Mouse (Mus musculus) liver, embryonic 16.5 days (tissue): ENCODE results near the gene Yap1. TPM values are rescaled to one million over a fixed set of nuclear protein-coding genes. Genes with fewer than 3 reads are reported as not detected.

Experiments used
- ATAC-seq: fragments of 200-750 bp; cut with Nextera tagmentation; 2 replicates; pipeline ENCODE4 v1.8.0; 2017; ENCODE audit warnings: low read depth, mild to moderate bottlenecking, moderate number of reproducible peaks, moderate library complexity
- H3K27ac ChIP-seq: fragments of 300-500 bp; sonication (generic); 2 replicates; pipeline ENCODE4 v1.5.1; 2014; ENCODE audit warnings: mild to moderate bottlenecking, low read length
- H3K27me3 ChIP-seq: fragments of 300-500 bp; sonication (generic); 2 replicates; pipeline ENCODE4 v1.6.1; 2014; ENCODE audit warnings: low read depth, low read length, mixed read lengths; ENCODE audit not compliant: control insufficient read depth, insufficient read depth
- H3K36me3 ChIP-seq: fragments of 300-500 bp; sonication (generic); 2 replicates; pipeline ENCODE4 v1.6.1; 2014; ENCODE audit warnings: mild to moderate bottlenecking; ENCODE audit not compliant: control insufficient read depth, insufficient read depth
- H3K4me1 ChIP-seq: fragments of 300-500 bp; sonication (generic); 2 replicates; pipeline ENCODE4 v1.6.1; 2014; ENCODE audit warnings: low read depth, low read length, mixed read lengths; ENCODE audit not compliant: control insufficient read depth
- H3K4me2 ChIP-seq: fragments of 300-500 bp; sonication (generic); 2 replicates; pipeline ENCODE4 v1.6.1; 2014; ENCODE audit warnings: low read depth, low read length, mixed read lengths
- H3K4me3 ChIP-seq: fragments of 300-500 bp; sonication (generic); 2 replicates; pipeline ENCODE4 v1.5.1; 2014; ENCODE audit warnings: low read depth, mild to moderate bottlenecking, low read length
- H3K9ac ChIP-seq: fragments of 300-500 bp; sonication (generic); 2 replicates; pipeline ENCODE4 v1.6.1; 2014; ENCODE audit warnings: low read depth, low read length
- H3K9me3 ChIP-seq: fragments of 300-500 bp; sonication (generic); replicated peaks from 2 replicates; pipeline ENCODE4 v1.6.1; 2016; ENCODE audit warnings: low read length; ENCODE audit not compliant: control insufficient read depth
- WGBS: fragments of 180-500 bp; shearing (Covaris S2); extraction: QIAGEN DNeasy Blood & Tissue Kit; methylation state at CpG from one replicate; pipeline ENCODE4 v1.1.7; 2014; ENCODE audit not compliant: insufficient replicate concordance; 5-methylcytosine and 5-hydroxymethylcytosine counted together
- polyA plus RNA-seq: library from polyadenylated mRNA; unstranded; fragments of >200 nt; fragmentation: Nextera tagmentation; extraction: Ambion mirVana; gene quantifications from 2 replicates; pipeline ENCODE4 v1.2.1, GENCODE M21; 2015

Gene Yap1
- polyA plus RNA-seq, 1 experiment from 2014 or later = 3.4 TPM

GRCm38 (mm10) chr9:7891177-7891576 lies 113.2 kb downstream of the Yap1 start:
- Histone ChIP-seq H3K27ac (no peak overlapping the region), H3K4me3 (no peak overlapping the region), H3K36me3 (no peaks in the 10 kb centered on the region), H3K9ac (no peak overlapping the region), H3K4me2 (no peak overlapping the region), H3K4me1 (no peaks in the 10 kb centered on the region), H3K27me3 (no peaks in the 10 kb centered on the region), H3K9me3 (no peaks in the 10 kb centered on the region)
- no peak for ATAC-seq
- 31% methylated on average over 1 of the region's 1 CpGs for WGBS

GRCm38 (mm10) chr9:7884346-7884745 lies 120.0 kb downstream of the Yap1 start:
- Histone ChIP-seq H3K9ac (no peak overlapping the region), H3K9me3 (0 out of 2 replicates have a peak, but pooled peaks cover 2% of the 10 kb centered on the region), H3K4me1 (no peaks in the 10 kb centered on the region), H3K4me3 (no peak overlapping the region), H3K27me3 (no peaks in the 10 kb centered on the region), H3K36me3 (no peaks in the 10 kb centered on the region), H3K27ac (no peak overlapping the region), H3K4me2 (no peak overlapping the region)
- ATAC-seq = no peak
- WGBS = 78% methylated on average over 3 of the region's 3 CpGs

GRCm38 (mm10) chr9:7882304-7882865 lies 122.0 kb downstream of the Yap1 start:
- 72% methylated on average over 1 of the region's 1 CpGs for WGBS
- Histone ChIP-seq H3K27me3 (no peaks in the 10 kb centered on the region), H3K36me3 (no peaks in the 10 kb centered on the region), H3K9ac (no peak overlapping the region), H3K4me3 (no peak overlapping the region), H3K9me3 (0 out of 2 replicates have a peak, but pooled peaks cover 2% of the 10 kb centered on the region), H3K4me1 (no peaks in the 10 kb centered on the region), H3K27ac (no peak overlapping the region), H3K4me2 (no peak overlapping the region)
- ATAC-seq = no peak

Other genes with a start within 250 kb of the Yap1 start
- gene Tmem123, start 240.6 kb downstream of the Yap1 start, polyA plus RNA-seq = 28.6 and 30.5 TPM in 2 replicates
- 14.2 and 14.4 TPM in 2 replicates for gene Birc2, start 167.5 kb downstream of the Yap1 start, polyA plus RNA-seq
- 6.0 and 7.4 TPM in 2 replicates for gene Birc3, start 131.4 kb downstream of the Yap1 start, polyA plus RNA-seq
- 0.36 and 0.78 TPM in 2 replicates for gene Cfap300, start 38.2 kb upstream of the Yap1 start, polyA plus RNA-seq
- 0.02 and 0.07 TPM in 2 replicates for gene Cep126, start 129.7 kb upstream of the Yap1 start, polyA plus RNA-seq